Mouse (Mus musculus) limb, embryonic 11.5 days (tissue): ENCODE data around the gene Add3. TPM values are rescaled to one million over a fixed set of nuclear protein-coding genes. Genes with fewer than 3 reads are reported as not detected.

Source experiments
- ATAC-seq: fragments of 200-750 bp; cut with Nextera tagmentation; 2 replicates; pipeline ENCODE4 v1.8.0; 2017; ENCODE audit warnings: low read depth; ENCODE audit not compliant: insufficient number of reproducible peaks, low FRiP score, low TSS enrichment
- DNase-seq: peaks from one replicate; pipeline ENCODE4 v3.0.0-alpha.2; 2015; ENCODE audit warnings: low spot score
- H3K27ac ChIP-seq: fragments of 300-500 bp; sonication (generic); replicated peaks from 2 replicates; pipeline ENCODE4 v1.5.1; 2014; ENCODE audit warnings: low read depth, mild to moderate bottlenecking, low read length
- H3K27me3 ChIP-seq: fragments of 300-500 bp; sonication (generic); 2 replicates; pipeline ENCODE4 v1.6.1; 2014; ENCODE audit warnings: mild to moderate bottlenecking, low read length, mixed read lengths; ENCODE audit not compliant: control insufficient read depth, insufficient read depth
- H3K36me3 ChIP-seq: fragments of 300-500 bp; sonication (generic); 2 replicates; pipeline ENCODE4 v1.6.1; 2014; ENCODE audit warnings: mild to moderate bottlenecking, low read length, moderate library complexity, mixed read lengths; ENCODE audit not compliant: control insufficient read depth, insufficient read depth
- H3K4me1 ChIP-seq: fragments of 300-500 bp; sonication (generic); 2 replicates; pipeline ENCODE4 v1.6.1; 2014; ENCODE audit warnings: low read length, mixed read lengths; ENCODE audit not compliant: control insufficient read depth, insufficient read depth
- H3K4me2 ChIP-seq: fragments of 300-500 bp; sonication (generic); 2 replicates; pipeline ENCODE4 v1.6.1; 2014; ENCODE audit warnings: low read depth, mild to moderate bottlenecking, moderate library complexity; ENCODE audit not compliant: severe bottlenecking
- H3K4me3 ChIP-seq: fragments of 300-500 bp; sonication (generic); 2 replicates; pipeline ENCODE4 v1.5.1; 2014; ENCODE audit warnings: low read depth, low read length
- H3K9ac ChIP-seq: fragments of 300-500 bp; sonication (generic); 2 replicates; pipeline ENCODE4 v1.6.1; 2014; ENCODE audit warnings: mild to moderate bottlenecking, low read length
- H3K9me3 ChIP-seq: fragments of 300-500 bp; sonication (generic); 2 replicates; pipeline ENCODE4 v1.6.1; 2016; ENCODE audit warnings: low read length; ENCODE audit not compliant: control insufficient read depth
- WGBS: fragments of 180-500 bp; shearing (Covaris S2); extraction: QIAGEN DNeasy Blood & Tissue Kit; methylation state at CpG from one replicate; pipeline ENCODE4 v1.1.7; 2014; 5-methylcytosine and 5-hydroxymethylcytosine counted together
- polyA plus RNA-seq: library from polyadenylated mRNA; unstranded; fragments of >200 nt; fragmentation: Nextera tagmentation; extraction: Ambion mirVana; gene quantifications from 2 replicates; pipeline ENCODE4 v1.2.1, GENCODE M21; 2014

Add3 gene
- polyA plus RNA-seq, 1 experiment from 2014 or later = 74.4 TPM

GRCm38 (mm10) chr19:53184911-53185310, 44.7 kb downstream of the Add3 start:
- Histone ChIP-seq H3K27me3 (no peaks in the 10 kb centered on the region), H3K4me1 (peaks cover 5% of the 10 kb centered on the region; the same call in 1 of the 2 replicates), H3K27ac (no peak overlapping the region), H3K9ac (no peak overlapping the region), H3K9me3 (no peaks in the 10 kb centered on the region), H3K36me3 (no peaks in the 10 kb centered on the region), H3K4me3 (no peak overlapping the region), H3K4me2 (no peak overlapping the region)
- DNase-seq = no peak
- WGBS = 82% methylated on average over 5 of the region's 5 CpGs
- no peak for ATAC-seq

GRCm38 (mm10) chr19:53185486-53186134, 45.4 kb downstream of the Add3 start:
- Histone ChIP-seq H3K4me1 (peaks cover 5% of the 10 kb centered on the region; the same call in 1 of the 2 replicates), H3K9me3 (no peaks in the 10 kb centered on the region), H3K4me3 (no peak overlapping the region), H3K27ac (no peak overlapping the region), H3K36me3 (no peaks in the 10 kb centered on the region), H3K27me3 (no peaks in the 10 kb centered on the region), H3K9ac (no peak overlapping the region), H3K4me2 (no peak overlapping the region)
- ATAC-seq (no peak), DNase-seq (no peak)
- 48% methylated on average over 8 of the region's 8 CpGs for WGBS

- H3K27me3 ChIP-seq = no peaks in the 10 kb centered on the region
- no peaks in the 10 kb centered on the region for H3K9me3 ChIP-seq
- no peaks in the 10 kb centered on the region for H3K36me3 ChIP-seq
- H3K4me2 ChIP-seq = no peak overlapping the region
- peaks cover 5% of the 10 kb centered on the region; the same call in 1 of the 2 replicates for H3K4me1 ChIP-seq
- no peak overlapping the region for H3K27ac ChIP-seq
- DNase-seq = no peak
- H3K4me3 ChIP-seq = no peak overlapping the region
- no peak overlapping the region for H3K9ac ChIP-seq
- no peak for ATAC-seq
- 69% methylated on average over 4 of the region's 4 CpGs for WGBS
These were observed 46.2 kb downstream of the Add3 start for GRCm38 (mm10) chr19:53186456-53186855.

- ATAC-seq = no peak
- Histone ChIP-seq H3K9ac (no peak overlapping the region), H3K27me3 (no peaks in the 10 kb centered on the region), H3K4me1 (peaks cover 5% of the 10 kb centered on the region; the same call in 1 of the 2 replicates), H3K4me3 (no peak overlapping the region), H3K27ac (no peak overlapping the region), H3K4me2 (no peak overlapping the region), H3K9me3 (no peaks in the 10 kb centered on the region), H3K36me3 (no peaks in the 10 kb centered on the region)
- 90% methylated on average over 7 of the region's 7 CpGs for WGBS
- no peak for DNase-seq
These were observed 47.3 kb downstream of the Add3 start for GRCm38 (mm10) chr19:53187533-53187932.

- Histone ChIP-seq H3K4me2 (no peak overlapping the region), H3K27me3 (no peaks in the 10 kb centered on the region), H3K4me1 (peaks cover 5% of the 10 kb centered on the region; the same call in 1 of the 2 replicates), H3K9ac (no peak overlapping the region), H3K9me3 (no peaks in the 10 kb centered on the region), H3K27ac (no peak overlapping the region), H3K36me3 (no peaks in the 10 kb centered on the region), H3K4me3 (no peak overlapping the region)
- WGBS = 86% methylated on average over 6 of the region's 6 CpGs
- no peak for DNase-seq
- ATAC-seq = no peak
These were observed 47.9 kb downstream of the Add3 start for GRCm38 (mm10) chr19:53188186-53188585.

GRCm38 (mm10) chr19:53188724-53189220, 48.5 kb downstream of the Add3 start:
- ATAC-seq = no peak
- H3K4me1 ChIP-seq = peaks cover 6% of the 10 kb centered on the region

GRCm38 (mm10) chr19:53189736-53190135, 49.5 kb downstream of the Add3 start:
- 88% methylated on average over 3 of the region's 3 CpGs for WGBS
- ATAC-seq = no peak
- H3K4me2 ChIP-seq = no peak overlapping the region
- no peaks in the 10 kb centered on the region for H3K36me3 ChIP-seq
- no peak overlapping the region for H3K4me3 ChIP-seq
- no peak overlapping the region for H3K9ac ChIP-seq
- H3K27me3 ChIP-seq = no peaks in the 10 kb centered on the region
- no peak for DNase-seq
- H3K4me1 ChIP-seq = peaks cover 5% of the 10 kb centered on the region
- no peaks in the 10 kb centered on the region for H3K9me3 ChIP-seq
- H3K27ac ChIP-seq = no peak overlapping the region

More at GRCm38 (mm10) chr19:53188724-53189220, 48.5 kb downstream of the Add3 start:
- 86% methylated on average over 5 of the region's 5 CpGs for WGBS
- no peak overlapping the region for H3K4me3 ChIP-seq
- H3K4me2 ChIP-seq = no peak overlapping the region
- H3K27ac ChIP-seq = no peak overlapping the region
- H3K9ac ChIP-seq = no peak overlapping the region
- H3K27me3 ChIP-seq = no peaks in the 10 kb centered on the region
- no peak for DNase-seq
- no peaks in the 10 kb centered on the region for H3K36me3 ChIP-seq
- H3K9me3 ChIP-seq = no peaks in the 10 kb centered on the region

- WGBS = 92% methylated on average over 3 of the region's 3 CpGs
- Histone ChIP-seq H3K9ac (no peak overlapping the region), H3K4me1 (peaks cover 5% of the 10 kb centered on the region), H3K9me3 (no peaks in the 10 kb centered on the region), H3K4me3 (no peak overlapping the region), H3K36me3 (no peaks in the 10 kb centered on the region), H3K27ac (no peak overlapping the region), H3K27me3 (no peaks in the 10 kb centered on the region), H3K4me2 (no peak overlapping the region)
- DNase-seq (no peak), ATAC-seq (no peak)
These were observed 50.0 kb downstream of the Add3 start for GRCm38 (mm10) chr19:53190232-53190631.
